Mouse (Mus musculus): ENCODE measurements around the gene Sik3. TPM values are rescaled to one million over a fixed set of nuclear protein-coding genes. Genes with fewer than 3 reads are reported as not detected.
A peak's percentile ranks its signal among the peaks of the same experiment; 100 is the strongest.

The Sik3 gene
- polyA plus RNA-seq (2015; fragmentation: Nextera tagmentation; extraction: Ambion mirVana), result 5.2 and 5.8 TPM in 2 replicates

DNA sequence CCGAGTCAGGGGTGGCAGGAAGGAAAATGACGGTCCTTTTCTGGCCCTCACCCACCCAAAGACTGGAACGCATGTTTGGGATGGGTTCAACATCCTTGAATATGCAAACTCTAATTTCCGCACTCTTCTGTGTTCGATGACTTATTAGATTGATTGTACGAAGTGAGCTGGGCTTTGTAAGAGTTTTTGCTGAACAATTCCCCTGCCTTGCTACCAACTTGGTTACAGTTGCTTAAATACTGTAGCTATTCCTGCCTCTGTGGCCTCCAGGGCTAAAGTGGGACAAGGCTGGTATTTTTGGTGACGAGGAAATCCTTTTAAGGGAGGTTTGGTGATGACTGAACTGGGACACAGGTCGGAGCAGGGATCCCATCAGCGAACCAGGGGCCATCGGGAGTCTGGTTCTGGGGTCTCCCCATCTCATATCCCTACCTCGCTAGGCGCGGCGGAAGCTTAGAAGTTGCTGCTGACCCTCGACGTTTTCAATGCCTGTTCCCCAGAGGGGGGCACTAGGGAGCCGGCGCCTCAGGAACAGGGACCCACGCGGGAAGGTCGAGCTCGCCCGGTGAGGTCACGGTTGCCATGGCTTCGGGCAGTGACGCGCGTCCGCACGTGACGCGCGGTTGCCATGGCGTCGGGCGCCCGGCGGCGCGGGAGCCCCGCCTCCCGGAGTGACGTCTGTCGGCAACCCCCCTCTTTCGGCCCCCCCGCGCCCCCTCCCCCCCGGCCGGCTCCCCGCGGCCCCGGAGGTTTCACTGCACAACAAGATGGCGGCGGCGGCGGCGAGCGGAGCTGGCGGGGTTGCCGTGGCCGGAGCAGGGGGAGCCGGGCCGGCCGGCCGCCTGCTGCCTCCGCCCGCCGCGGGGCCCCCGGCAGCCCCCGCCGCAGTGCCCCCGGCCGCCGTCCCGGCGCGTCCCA is at the start of gene Sik3, which contains the start of gene Pafah1b2:
TSS of gene Sik3 (plus strand) at position 730 of the 918 bp plus-strand sequence.
TSS of gene Pafah1b2 (minus strand) at position 600 of the 918 bp plus-strand sequence.
- peak; percentile 89 for ATAC-seq (ENCODE audit: low read depth)
- Histone ChIP-seq H3K27me3 (ENCODE audit: control insufficient read depth, insufficient read depth, low read depth, low read length) (no peaks in the 10 kb centered on the region), H3K9ac (ENCODE audit: low read length) (peak within 1 kb of the TSS; percentile 99), H3K36me3 (ENCODE audit: control insufficient read depth, insufficient read depth, low read length) (no peaks in the 10 kb centered on the region), H3K27ac (ENCODE audit: low read length) (peak within 1 kb of the TSS; percentile 95), H3K9me3 (ENCODE audit: control insufficient read depth, low read length) (no peaks in the 10 kb centered on the region), H3K4me1 (replicated peaks; ENCODE audit: control insufficient read depth, insufficient read depth, low read length) (peaks cover 38% of the 10 kb centered on the region), H3K4me2 (ENCODE audit: low read depth, low read length) (peak within 1 kb of the TSS; percentile 78), H3K4me3 (ENCODE audit: low read length) (peak within 1 kb of the TSS; percentile 98)
- 3% methylated on average over 32 of the region's 78 CpGs for WGBS

DNA sequence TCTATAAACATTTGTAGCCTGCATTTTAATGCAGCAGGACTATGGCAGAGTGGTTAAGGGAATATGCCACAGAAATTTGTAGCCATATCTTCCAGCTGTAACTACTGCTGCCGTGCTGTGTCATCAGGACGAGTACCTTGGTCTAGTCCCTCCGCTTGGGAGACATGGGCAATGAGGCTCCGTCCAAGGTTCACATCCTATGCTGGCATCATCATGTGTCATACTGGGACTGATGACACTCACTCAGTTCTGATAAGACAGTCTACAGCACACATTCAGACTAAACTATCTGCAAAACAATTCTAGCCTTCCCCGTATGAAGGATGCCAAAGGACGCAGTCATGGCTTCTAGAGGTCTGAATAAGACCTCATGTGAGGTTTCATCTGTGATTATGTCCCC is 49.0 kb upstream of the Sik3 start:
- WGBS, result 85% methylated on average over 6 of the region's 6 CpGs
- ATAC-seq (ENCODE audit: low read depth), result no peak
- Histone ChIP-seq H3K36me3 (ENCODE audit: control insufficient read depth, insufficient read depth, low read length) (peaks cover 23% of the 10 kb centered on the region), H3K9ac (ENCODE audit: low read length) (no peak overlapping the region), H3K9me3 (ENCODE audit: control insufficient read depth, low read length) (no peaks in the 10 kb centered on the region), H3K4me2 (ENCODE audit: low read depth, low read length) (no peak overlapping the region), H3K27me3 (ENCODE audit: control insufficient read depth, insufficient read depth, low read depth, low read length) (no peaks in the 10 kb centered on the region), H3K4me3 (ENCODE audit: low read length) (no peak overlapping the region), H3K4me1 (replicated peaks; ENCODE audit: control insufficient read depth, insufficient read depth, low read length) (no peaks in the 10 kb centered on the region; the same call in 1 of the 2 replicates), H3K27ac (ENCODE audit: low read length) (no peak overlapping the region)

DNA sequence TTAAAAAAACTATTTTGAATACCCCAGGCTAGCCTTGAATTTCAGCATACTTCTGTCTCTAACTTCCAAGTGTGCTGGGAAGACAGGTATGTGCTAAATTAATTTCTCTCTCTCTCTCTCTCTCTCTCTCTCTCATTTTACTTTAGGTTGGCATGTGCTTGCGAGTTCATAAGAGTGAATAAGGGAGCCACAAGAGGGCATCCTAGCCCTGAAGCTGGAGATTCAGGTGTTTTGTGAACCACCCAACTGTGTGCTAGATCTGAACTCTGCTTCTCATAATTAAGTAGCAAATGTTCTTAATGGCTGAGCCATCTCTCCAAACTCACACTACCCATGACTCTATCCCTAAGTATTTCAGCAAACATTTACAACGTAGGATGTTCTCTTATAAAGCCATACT is 35.7 kb upstream of the Sik3 start:
- Histone ChIP-seq H3K9me3 (ENCODE audit: control insufficient read depth, low read length) (no peaks in the 10 kb centered on the region), H3K4me2 (ENCODE audit: low read depth, low read length) (no peak overlapping the region), H3K9ac (ENCODE audit: low read length) (no peak overlapping the region), H3K27ac (ENCODE audit: low read length) (no peak overlapping the region), H3K36me3 (ENCODE audit: control insufficient read depth, insufficient read depth, low read length) (peaks cover 27% of the 10 kb centered on the region), H3K4me1 (replicated peaks; ENCODE audit: control insufficient read depth, insufficient read depth, low read length) (peaks cover 3% of the 10 kb centered on the region; the same call in 1 of the 2 replicates), H3K27me3 (ENCODE audit: control insufficient read depth, insufficient read depth, low read depth, low read length) (no peaks in the 10 kb centered on the region), H3K4me3 (ENCODE audit: low read length) (no peak overlapping the region)
- WGBS, result 74% methylated on average over 2 of the region's 2 CpGs
- ATAC-seq (ENCODE audit: low read depth), result no peak

DNA sequence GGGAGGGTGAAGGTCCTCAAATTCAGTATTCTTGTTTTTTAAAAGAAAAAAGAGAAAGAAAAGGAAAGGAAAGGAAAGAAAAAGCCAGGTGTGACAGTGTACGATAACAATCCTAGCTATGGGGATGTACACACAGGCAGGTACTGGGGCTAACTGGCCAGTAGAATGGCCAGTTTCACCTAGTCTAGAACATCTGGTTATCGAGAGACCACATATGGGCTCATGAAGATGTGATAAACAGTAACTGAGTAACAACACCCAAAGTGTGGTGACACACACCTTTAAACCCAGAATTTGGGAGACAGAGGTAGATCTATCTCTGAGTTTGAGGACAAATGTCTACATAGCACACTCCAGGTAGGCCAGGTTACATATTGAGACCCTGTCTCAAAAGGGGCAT is 32.8 kb upstream of the Sik3 start:
- Histone ChIP-seq H3K27ac (ENCODE audit: low read length) (no peak overlapping the region), H3K4me1 (replicated peaks; ENCODE audit: control insufficient read depth, insufficient read depth, low read length) (peaks cover 16% of the 10 kb centered on the region), H3K4me3 (ENCODE audit: low read length) (no peak overlapping the region), H3K9ac (ENCODE audit: low read length) (no peak overlapping the region), H3K4me2 (ENCODE audit: low read depth, low read length) (no peak overlapping the region), H3K27me3 (ENCODE audit: control insufficient read depth, insufficient read depth, low read depth, low read length) (no peaks in the 10 kb centered on the region), H3K36me3 (ENCODE audit: control insufficient read depth, insufficient read depth, low read length) (peaks cover 12% of the 10 kb centered on the region), H3K9me3 (ENCODE audit: control insufficient read depth, low read length) (no peaks in the 10 kb centered on the region)
- ATAC-seq (ENCODE audit: low read depth), result no peak
- 93% methylated on average over 2 of the region's 2 CpGs for WGBS

DNA sequence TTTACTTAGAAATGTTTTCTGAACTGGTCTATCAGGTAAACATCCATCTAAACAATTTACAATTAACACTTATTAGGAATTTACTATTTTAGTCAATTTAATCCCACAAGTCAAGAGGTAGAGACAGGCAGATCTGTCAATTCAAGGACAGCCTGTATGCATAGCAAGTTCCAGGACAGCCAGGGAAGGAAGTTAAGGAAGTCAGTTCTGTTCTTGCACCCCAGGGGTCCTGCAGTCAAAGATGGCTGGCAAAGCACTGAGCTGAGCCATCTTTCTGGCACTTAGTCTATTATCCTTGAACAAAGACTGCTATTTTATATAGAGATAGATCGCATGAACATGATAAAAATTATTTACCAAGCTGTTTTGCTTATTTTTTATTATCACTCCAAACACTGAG is 32.0 kb upstream of the Sik3 start:
- H3K4me2 ChIP-seq (ENCODE audit: low read depth, low read length), result no peak overlapping the region
- H3K4me3 ChIP-seq (ENCODE audit: low read length), result no peak overlapping the region
- no peaks in the 10 kb centered on the region for H3K27me3 ChIP-seq (ENCODE audit: control insufficient read depth, insufficient read depth, low read depth, low read length)
- ATAC-seq (ENCODE audit: low read depth), result no peak
- 81% methylated on average over 1 of the region's 1 CpGs for WGBS
- H3K27ac ChIP-seq (ENCODE audit: low read length), result no peak overlapping the region
- peaks cover 6% of the 10 kb centered on the region; the same call in 1 of the 2 replicates for H3K36me3 ChIP-seq (ENCODE audit: control insufficient read depth, insufficient read depth, low read length)
- peaks cover 16% of the 10 kb centered on the region for H3K4me1 ChIP-seq (replicated peaks; ENCODE audit: control insufficient read depth, insufficient read depth, low read length)
- H3K9ac ChIP-seq (ENCODE audit: low read length), result no peak overlapping the region
- no peaks in the 10 kb centered on the region for H3K9me3 ChIP-seq (ENCODE audit: control insufficient read depth, low read length)

DNA sequence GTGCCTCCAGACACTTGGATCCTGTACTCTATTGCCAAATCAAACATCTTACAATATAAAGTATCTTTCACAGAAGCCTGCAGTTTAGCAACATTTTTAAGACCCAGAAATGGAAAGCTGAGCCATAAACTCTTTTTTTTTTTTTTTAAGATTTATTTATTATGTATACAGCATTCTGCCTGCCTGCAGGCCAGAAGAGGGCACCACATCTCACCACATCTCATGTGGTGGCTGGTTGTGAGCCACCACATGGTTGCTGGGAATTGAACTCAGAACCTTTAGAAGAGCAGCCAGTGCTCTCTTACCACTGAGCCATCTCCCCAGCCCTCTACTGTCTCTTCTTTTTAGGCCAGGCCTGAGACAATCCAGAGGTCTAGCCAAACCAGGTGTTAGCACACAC is 31.3 kb upstream of the Sik3 start:
- ATAC-seq (ENCODE audit: low read depth), result no peak
- no peak overlapping the region for H3K4me2 ChIP-seq (ENCODE audit: low read depth, low read length)
- no peak overlapping the region for H3K27ac ChIP-seq (ENCODE audit: low read length)
- no peak overlapping the region for H3K9ac ChIP-seq (ENCODE audit: low read length)
- H3K4me1 ChIP-seq (replicated peaks; ENCODE audit: control insufficient read depth, insufficient read depth, low read length), result peaks cover 16% of the 10 kb centered on the region
- no peaks in the 10 kb centered on the region for H3K9me3 ChIP-seq (ENCODE audit: control insufficient read depth, low read length)
- no peak overlapping the region for H3K4me3 ChIP-seq (ENCODE audit: low read length)
- no peaks in the 10 kb centered on the region for H3K27me3 ChIP-seq (ENCODE audit: control insufficient read depth, insufficient read depth, low read depth, low read length)
- H3K36me3 ChIP-seq (ENCODE audit: control insufficient read depth, insufficient read depth, low read length), result 0 out of 2 replicates have a peak, but pooled peaks cover 3% of the 10 kb centered on the region

DNA sequence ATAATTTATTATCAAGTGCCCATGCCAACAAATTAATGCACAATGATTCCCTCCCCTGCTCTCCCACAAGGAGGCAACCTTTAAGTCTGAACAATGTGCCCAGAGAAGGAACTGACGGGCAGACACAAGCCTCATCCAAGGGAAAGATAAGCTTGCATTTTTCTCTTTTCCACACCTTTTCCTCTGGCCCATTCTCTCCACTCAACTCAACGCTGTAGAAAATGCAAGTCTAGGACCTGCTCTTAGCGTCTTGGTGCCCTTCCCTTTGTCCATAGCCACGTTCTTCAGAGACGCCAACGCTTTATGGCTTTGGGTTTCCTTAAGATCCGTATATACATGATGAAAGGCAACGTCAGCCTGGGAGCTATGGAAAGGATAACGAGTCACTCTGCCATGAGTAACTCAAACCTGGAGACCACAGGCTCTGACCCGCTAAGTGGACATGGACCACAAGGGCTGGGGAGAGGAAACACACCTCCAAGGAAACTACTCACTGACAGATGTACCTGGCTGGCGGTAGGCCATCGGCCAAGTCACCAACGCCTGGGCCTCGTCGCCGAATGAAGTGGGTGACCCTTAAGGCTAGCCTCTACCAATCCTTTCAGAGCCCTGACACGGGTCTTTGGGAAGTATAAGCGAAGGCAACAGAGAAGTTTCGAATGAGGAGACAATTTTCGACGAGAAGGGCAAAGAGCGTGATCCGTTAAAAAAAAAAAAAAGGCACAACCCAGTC is 28.8 kb upstream of the Sik3 start:
- Histone ChIP-seq H3K27me3 (ENCODE audit: control insufficient read depth, insufficient read depth, low read depth, low read length) (no peaks in the 10 kb centered on the region), H3K4me3 (ENCODE audit: low read length) (peak overlapping the region; percentile 94), H3K9me3 (ENCODE audit: control insufficient read depth, low read length) (no peaks in the 10 kb centered on the region), H3K36me3 (ENCODE audit: control insufficient read depth, insufficient read depth, low read length) (0 out of 2 replicates have a peak, but pooled peaks cover 3% of the 10 kb centered on the region), H3K4me2 (ENCODE audit: low read depth, low read length) (peak overlapping the region; percentile 97), H3K27ac (ENCODE audit: low read length) (peak overlapping the region; percentile 97), H3K4me1 (replicated peaks; ENCODE audit: control insufficient read depth, insufficient read depth, low read length) (peaks cover 16% of the 10 kb centered on the region), H3K9ac (ENCODE audit: low read length) (peak overlapping the region; percentile 95)
- no peak for ATAC-seq (ENCODE audit: low read depth)
- under 1% methylated on average over 23 of the region's 23 CpGs for WGBS

DNA sequence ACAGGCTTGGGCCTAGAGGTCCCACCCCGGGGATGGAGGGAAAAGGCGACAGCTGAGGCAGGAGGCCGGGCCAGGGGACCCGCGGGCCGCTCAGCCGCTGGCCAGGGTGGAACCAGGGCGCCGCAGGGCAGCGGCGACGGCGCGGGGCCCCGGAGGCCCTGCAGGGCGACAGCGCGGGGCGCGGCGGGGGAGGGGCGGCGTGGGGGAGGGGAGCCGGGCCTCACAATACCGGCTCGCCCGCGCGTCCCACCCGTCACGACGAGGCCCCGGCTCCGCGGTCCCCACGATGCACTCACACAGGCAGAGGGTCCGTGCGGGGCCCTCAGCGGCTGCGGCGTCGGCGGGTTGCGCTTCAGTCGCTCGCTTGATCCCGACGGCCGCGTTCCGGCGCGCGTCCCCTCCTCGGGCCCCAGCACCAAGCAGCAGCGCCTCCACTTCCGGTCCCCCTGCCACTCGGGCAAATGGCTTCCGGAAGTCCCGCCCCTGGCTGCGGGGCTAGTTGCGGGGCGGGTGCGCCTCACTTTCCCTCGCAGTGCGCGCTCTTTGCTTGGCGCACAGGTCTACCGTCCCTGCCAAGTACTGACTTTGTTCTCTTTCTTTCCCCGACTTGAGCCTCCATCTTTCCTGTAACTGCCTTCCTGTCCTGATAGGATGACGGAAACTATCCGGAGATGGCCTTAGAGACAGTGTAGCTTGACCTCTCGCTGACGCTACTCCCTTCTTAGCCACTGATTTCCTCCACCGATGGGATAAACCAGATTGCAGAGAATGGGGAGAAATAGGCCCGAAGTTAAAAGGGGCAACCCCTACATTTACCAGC is 28.0 kb upstream of the Sik3 start:
- Histone ChIP-seq H3K9ac (ENCODE audit: low read length) (peak overlapping the region; percentile 95), H3K4me2 (ENCODE audit: low read depth, low read length) (peak overlapping the region; percentile 97), H3K4me1 (replicated peaks; ENCODE audit: control insufficient read depth, insufficient read depth, low read length) (peaks cover 16% of the 10 kb centered on the region), H3K27me3 (ENCODE audit: control insufficient read depth, insufficient read depth, low read depth, low read length) (no peaks in the 10 kb centered on the region), H3K27ac (ENCODE audit: low read length) (peak overlapping the region; percentile 97), H3K36me3 (ENCODE audit: control insufficient read depth, insufficient read depth, low read length) (0 out of 2 replicates have a peak, but pooled peaks cover 3% of the 10 kb centered on the region), H3K9me3 (ENCODE audit: control insufficient read depth, low read length) (no peaks in the 10 kb centered on the region), H3K4me3 (ENCODE audit: low read length) (peak overlapping the region; percentile 94)
- 0% methylated on average over 64 of the region's 76 CpGs for WGBS
- peak; percentile 96 for ATAC-seq (ENCODE audit: low read depth)
